Mouse (Mus musculus): ENCODE measurements at regions not wholly inside any gene's neighbourhood (a gene's known extent, or its start where the extent isn't known, plus 50 kb on each side); places are given as distances from the start of the nearest gene placed in this dataset.

- in situ Hi-C loops (cut with MboI, MseI) = no loop called here
Observed at GRCm38 (mm10) chr14:99712624-99713023, 414.1 kb downstream of the Klf5 start.

GRCm38 (mm10) chr14:99713069-99713830, 414.8 kb downstream of the Klf5 start:
- in situ Hi-C loops (cut with MboI, MseI) = no loop called here

GRCm38 (mm10) chr14:99733474-99734199, 435.1 kb downstream of the Klf5 start:
- in situ Hi-C loops (cut with MboI, MseI) = loop anchor here (5.0 kb wide), 1 partner anchor 71 kb away; no protein-coding TSS in a partner anchor

GRCm38 (mm10) chr14:99734200-99734567, 435.7 kb downstream of the Klf5 start:
- in situ Hi-C loops (cut with MboI, MseI) = loop anchor here (5.0 kb wide), 1 partner anchor 72 kb away; no protein-coding TSS in a partner anchor

- in situ Hi-C loops (cut with MboI, MseI) = no loop called here
Observed at GRCm38 (mm10) chr14:99743625-99744297, 445.3 kb downstream of the Klf5 start.

- in situ Hi-C loops (cut with MboI, MseI) = no loop called here
Observed at GRCm38 (mm10) chr14:99745209-99745608, 446.7 kb downstream of the Klf5 start.

GRCm38 (mm10) chr14:99748166-99748565, 449.7 kb downstream of the Klf5 start:
- in situ Hi-C loops (cut with MboI, MseI) = no loop called here

- in situ Hi-C loops (cut with MboI, MseI) = no loop called here
Observed at GRCm38 (mm10) chr14:99749308-99750305, 451.1 kb downstream of the Klf5 start.

- in situ Hi-C loops (cut with MboI, MseI) = no loop called here
Observed at GRCm38 (mm10) chr14:99758045-99758444, 459.6 kb downstream of the Klf5 start.

GRCm38 (mm10) chr14:99763336-99763735, 464.8 kb downstream of the Klf5 start:
- in situ Hi-C loops (cut with MboI, MseI) = no loop called here

GRCm38 (mm10) chr14:99771009-99771408, 472.5 kb downstream of the Klf5 start:
- in situ Hi-C loops (cut with MboI, MseI) = no loop called here

GRCm38 (mm10) chr14:99772774-99773423, 474.4 kb downstream of the Klf5 start:
- in situ Hi-C loops (cut with MboI, MseI) = no loop called here

- in situ Hi-C loops (cut with MboI, MseI) = no loop called here
Observed at GRCm38 (mm10) chr14:99778477-99778876, 480.0 kb downstream of the Klf5 start.

GRCm38 (mm10) chr14:99778957-99779356, 480.5 kb downstream of the Klf5 start:
- in situ Hi-C loops (cut with MboI, MseI) = no loop called here

- in situ Hi-C loops (cut with MboI, MseI) = no loop called here
Observed at GRCm38 (mm10) chr14:99783646-99784045, 485.2 kb downstream of the Klf5 start.

- in situ Hi-C loops (cut with MboI, MseI) = no loop called here
Observed at GRCm38 (mm10) chr14:99785106-99785505, 486.6 kb downstream of the Klf5 start.

GRCm38 (mm10) chr14:99786367-99786766, 487.9 kb downstream of the Klf5 start:
- in situ Hi-C loops (cut with MboI, MseI) = no loop called here

GRCm38 (mm10) chr14:99788185-99788584, 489.7 kb downstream of the Klf5 start:
- in situ Hi-C loops (cut with MboI, MseI) = no loop called here

- in situ Hi-C loops (cut with MboI, MseI) = no loop called here
Observed at GRCm38 (mm10) chr14:99796293-99796692, 488.2 kb downstream of the Klf12 start.

GRCm38 (mm10) chr14:99806052-99806451, 478.4 kb downstream of the Klf12 start:
- in situ Hi-C loops (cut with MboI, MseI) = no loop called here

GRCm38 (mm10) chr14:99806599-99806998, 477.9 kb downstream of the Klf12 start:
- in situ Hi-C loops (cut with MboI, MseI) = no loop called here

All from T-helper 1 cell (primary cell).